Mouse (Mus musculus) MEL (cell line): ENCODE results near the gene Rxfp4. TPM values are rescaled to one million over a fixed set of nuclear protein-coding genes. Genes with fewer than 3 reads are reported as not detected.

Experiments used
- DNase-seq: peaks from one replicate; pipeline ENCODE4 v3.0.0; 2011; ENCODE audit warnings: low read depth, low spot score
- H3K27ac ChIP-seq: 2 replicates; pipeline ENCODE4 v1.5.1; 2012; ENCODE audit warnings: low read depth, mild to moderate bottlenecking, control low read depth, low read length, moderate library complexity; ENCODE audit not compliant: control insufficient read depth
- H3K27me3 ChIP-seq, 2 experiments: fragments of 150-350 bp in 1 of 2; sonication (generic) in 1 of 2; 2 replicates each; pipeline ENCODE4 v1.6.1; 2012; ENCODE audit warnings: low read length in 2 of 2, mild to moderate bottlenecking in 2 of 2, improper control_type of control experiment in 1 of 2, moderate library complexity in 1 of 2; ENCODE audit not compliant: insufficient read depth in 2 of 2, control insufficient read depth in 1 of 2
- H3K36me3 ChIP-seq, 2 experiments: 2 replicates each; pipeline ENCODE4 v1.6.1; 2012 to 2014; ENCODE audit warnings: low read length in 2 of 2, improper control_type of control experiment in 1 of 2, inconsistent platforms in 1 of 2, mild to moderate bottlenecking in 1 of 2; ENCODE audit not compliant: insufficient read depth in 2 of 2, control insufficient read depth in 1 of 2
- H3K4me1 ChIP-seq, 2 experiments: fragments of 150-350 bp in 1 of 2; sonication (generic) in 1 of 2; 2 replicates each; pipeline ENCODE4 v1.6.1; 2012; ENCODE audit warnings: low read length in 2 of 2, improper control_type of control experiment in 1 of 2, mild to moderate bottlenecking in 1 of 2; ENCODE audit not compliant: insufficient read depth in 2 of 2, control insufficient read depth in 1 of 2
- H3K4me3 ChIP-seq, 2 experiments: fragments of 150-350 bp in 1 of 2; sonication (generic) in 1 of 2; 2 replicates each; pipeline ENCODE4 v1.5.1; 2012; ENCODE audit warnings: low read depth in 2 of 2, low read length in 2 of 2, mild to moderate bottlenecking in 2 of 2, moderate library complexity in 2 of 2, control low read depth in 1 of 2, improper control_type of control experiment in 1 of 2; ENCODE audit not compliant: control insufficient read depth in 1 of 2, insufficient read depth in 1 of 2
- H3K79me2 ChIP-seq: 2 replicates; pipeline ENCODE4 v1.6.1; 2012; ENCODE audit warnings: mild to moderate bottlenecking, low read length, moderate library complexity; ENCODE audit not compliant: control insufficient read depth, poor library complexity, insufficient read depth
- H3K9ac ChIP-seq: 2 replicates; pipeline ENCODE4 v1.6.1; 2012; ENCODE audit warnings: low read depth, mild to moderate bottlenecking, control low read depth, low read length, moderate library complexity; ENCODE audit not compliant: control insufficient read depth, poor library complexity, severe bottlenecking
- H3K9me3 ChIP-seq: fragments of 150-350 bp; sonication (generic); replicated peaks from 2 replicates; pipeline ENCODE4 v1.6.1; 2012; ENCODE audit warnings: mild to moderate bottlenecking, low read length, improper control_type of control experiment, moderate library complexity; ENCODE audit not compliant: insufficient read depth
- BHLHE40 ChIP-seq: IDR thresholded peaks from 2 replicates; pipeline ENCODE4 v1.6.1; 2012; ENCODE audit warnings: low read depth, mild to moderate bottlenecking, inconsistent platforms, low read length, improper control_type of control experiment, borderline replicate concordance
- CHD1 ChIP-seq: IDR thresholded peaks from 2 replicates; pipeline ENCODE4 v1.6.1; 2012; ENCODE audit warnings: low read depth, mild to moderate bottlenecking, inconsistent platforms, low read length, improper control_type of control experiment
- CTCF ChIP-seq, 3 experiments: IDR thresholded peaks in 2 of 3; conservative IDR thresholded peaks in 1 of 3; 2 replicates each; pipeline ENCODE4 v1.5.1; 2011 to 2012; ENCODE audit warnings: low read length in 3 of 3, low read depth in 2 of 3, mild to moderate bottlenecking in 2 of 3, improper control_type of control experiment in 1 of 3, inconsistent platforms in 1 of 3, mixed read lengths in 1 of 3, moderate library complexity in 1 of 3; ENCODE audit not compliant: control insufficient read depth in 1 of 3, insufficient read depth in 1 of 3, poor library complexity in 1 of 3, severe bottlenecking in 1 of 3
- EP300 ChIP-seq, 2 experiments: IDR thresholded peaks; 2 replicates each; pipeline ENCODE4 v1.6.1; 2011; ENCODE audit warnings: improper control_type of control experiment in 2 of 2, low read length in 2 of 2, low read depth in 1 of 2, mild to moderate bottlenecking in 1 of 2
- ETS1 ChIP-seq: IDR thresholded peaks from 2 replicates; pipeline ENCODE4 v1.6.1; 2012; ENCODE audit warnings: low read depth, mild to moderate bottlenecking, inconsistent platforms, low read length, improper control_type of control experiment, moderate library complexity
- HCFC1 ChIP-seq: IDR thresholded peaks from 2 replicates; pipeline ENCODE4 v1.6.1; 2012; ENCODE audit warnings: low read depth, mild to moderate bottlenecking, inconsistent platforms, low read length, improper control_type of control experiment, moderate library complexity
- MAZ ChIP-seq: IDR thresholded peaks from 2 replicates; pipeline ENCODE4 v1.6.1; 2012; ENCODE audit warnings: low read depth, mild to moderate bottlenecking, inconsistent platforms, low read length, improper control_type of control experiment
- MYC ChIP-seq: IDR thresholded peaks from 2 replicates; pipeline ENCODE4 v1.6.1; 2011; ENCODE audit warnings: low read depth, mild to moderate bottlenecking, low read length, improper control_type of control experiment, moderate library complexity
- NELFE ChIP-seq: IDR thresholded peaks from 2 replicates; pipeline ENCODE4 v1.6.1; 2011; ENCODE audit warnings: low read depth, low read length, improper control_type of control experiment
- POLR2A ChIP-seq, 2 experiments: IDR thresholded peaks; 2 replicates each; pipeline ENCODE4 v1.6.1; 2011 to 2012; ENCODE audit warnings: low read length in 2 of 2, mild to moderate bottlenecking in 2 of 2, control low read depth in 1 of 2, improper control_type of control experiment in 1 of 2, low read depth in 1 of 2, moderate library complexity in 1 of 2; ENCODE audit not compliant: control insufficient read depth in 1 of 2, insufficient read depth in 1 of 2, poor library complexity in 1 of 2
- POLR2AphosphoS2 ChIP-seq: IDR thresholded peaks from 2 replicates; pipeline ENCODE4 v1.6.1; 2011; ENCODE audit warnings: low read length, improper control_type of control experiment
- TBP ChIP-seq: IDR thresholded peaks from 2 replicates; pipeline ENCODE4 v1.8.0; 2011; ENCODE audit warnings: low read depth, low read length, improper control_type of control experiment
- TCF12 ChIP-seq: IDR thresholded peaks from 2 replicates; pipeline ENCODE4 v1.6.1; 2014; ENCODE audit warnings: low read depth, mild to moderate bottlenecking, inconsistent platforms, low read length, improper control_type of control experiment, moderate library complexity
- ZMIZ1 ChIP-seq: IDR thresholded peaks from 2 replicates; pipeline ENCODE4 v1.6.1; 2012; ENCODE audit warnings: low read depth, mild to moderate bottlenecking, inconsistent platforms, low read length, improper control_type of control experiment, moderate library complexity
- polyA plus RNA-seq, 2 experiments: library from polyadenylated mRNA; stranded (reverse) in 1 of 2; unstranded in 1 of 2; fragments of >175 nt in 1 of 2; fragments of >200 nt in 1 of 2; gene quantifications; 2 replicates each; pipeline versions ENCODE4 v1.2.1 to v1.2.4; 2012; ENCODE audit warnings: low replicate concordance in 2 of 2, low read depth in 1 of 2; ENCODE audit not compliant: insufficient read length in 2 of 2, insufficient read depth in 1 of 2, missing spikeins in 1 of 2
- total RNA-seq: library from RNA; depleted of rRNA; stranded (reverse); fragments of 300-350 nt; gene quantifications from 2 replicates; pipeline ENCODE4 v1.2.3, GENCODE M21; 2012

Rxfp4 gene
- total and polyA plus RNA-seq, 3 experiments, result 0.06 to 0.08 TPM; not detected in 1

- TF ChIP-seq TBP (peak; percentile 70), TCF12 (peak; percentile 87), EP300 (IDR thresholded peaks at IDR 0.05; ENCODE audit: low read depth in 1 of 2, low read length in 2 of 2) (peak; percentile 85 to 98), POLR2AphosphoS2 (peak; percentile 14; the same call in 1 of the 2 replicates)
These were observed 29.4 kb downstream of the Rxfp4 start (continued) for GRCm38 (mm10) chr3:88623346-88624135.

GRCm38 (mm10) chr3:88622941-88623345 is 30.0 kb downstream of the Rxfp4 start:
- TF ChIP-seq MYC, result no peak
- 0 out of 2 replicates have a peak, but pooled peaks have one; percentile 2 for TF ChIP-seq POLR2AphosphoS2
- TF ChIP-seq HCFC1, result peak; percentile 38
- peak; percentile 30; the same call in 1 of the 2 replicates for TF ChIP-seq ZMIZ1
- TF ChIP-seq TBP, result peak; percentile 62
- TF ChIP-seq NELFE, result peak; percentile 62
- 0 out of 2 replicates have a peak, but pooled peaks have one; percentile 65 for TF ChIP-seq ETS1
- peak; percentile 2; the same call in 1 of the 2 replicates for TF ChIP-seq CHD1
- TF ChIP-seq POLR2A (IDR thresholded peaks at IDR 0.05; ENCODE audit: control insufficient read depth in 1 of 2, insufficient read depth in 1 of 2, low read depth in 1 of 2, low read length in 2 of 2, poor library complexity in 1 of 2), result peak in 1 of 2 experiments; percentile 63; a peak in 3 of 4 replicates
- peak in 1 of 2 experiments; percentile 63; a peak in 2 of 4 replicates for TF ChIP-seq EP300 (IDR thresholded peaks at IDR 0.05; ENCODE audit: low read depth in 1 of 2, low read length in 2 of 2)
- no peak for TF ChIP-seq BHLHE40
- TF ChIP-seq CTCF (IDR thresholded peaks at IDR 0.05 in 2 of 3, conservative IDR thresholded peaks at IDR 0.05 in 1 of 3; ENCODE audit: control insufficient read depth in 1 of 3, insufficient read depth in 1 of 3, low read depth in 2 of 3, low read length in 3 of 3, poor library complexity in 1 of 3, severe bottlenecking in 1 of 3), result no peak
- TF ChIP-seq MAZ, result peak; percentile 46; the same call in 1 of the 2 replicates
- Histone ChIP-seq H3K79me2 (peaks cover 78% of the 10 kb centered on the region), H3K4me1 (peaks cover 45 to 61% of the 10 kb centered on the region in 2 experiments), H3K9me3 (no peaks in the 10 kb centered on the region), H3K27me3 (no peaks in the 10 kb centered on the region), H3K36me3 (peaks cover 6 to 60% of the 10 kb centered on the region in 2 experiments), H3K4me3 (peak overlapping the region; percentile 78 to 87), H3K9ac (peak overlapping the region; percentile 85), H3K27ac (peak overlapping the region; percentile 97)
- peak; percentile 90 for DNase-seq
